Mouse (Mus musculus): ENCODE data around the gene Mbnl2.

DNA sequence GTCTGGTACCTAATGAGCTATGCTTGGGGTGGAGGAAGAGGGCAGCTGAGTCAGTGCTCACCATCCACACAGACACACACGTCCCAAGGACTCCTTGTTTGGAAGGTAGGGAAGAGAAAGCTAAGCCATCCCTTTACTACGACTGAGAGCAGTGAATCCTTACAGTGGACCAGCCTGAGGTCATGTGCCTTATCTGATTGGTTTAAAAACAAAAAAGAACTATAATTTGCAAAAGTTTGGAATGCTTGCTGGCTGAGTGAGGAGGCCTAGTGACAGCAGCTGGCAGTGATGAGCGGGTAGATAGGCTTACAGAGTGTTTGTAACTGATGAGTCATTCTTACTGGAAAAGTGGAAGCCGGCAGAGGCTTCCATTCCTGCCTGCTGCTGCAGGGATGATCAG is 32.5 kb downstream of the Mbnl2 start:
- TF ChIP-seq POLR2A (IDR thresholded peaks at IDR 0.05; ENCODE audit: control insufficient read depth, extremely low read depth, insufficient read depth, low read length, poor library complexity) (no peak), CTCF (IDR thresholded peaks at IDR 0.05; ENCODE audit: borderline replicate concordance, control insufficient read depth, extremely low read depth, insufficient read depth, low read length, poor library complexity) (no peak)

Measured in thymus, adult 2 months (tissue).